Mouse (Mus musculus) C2C12 (cell line): ENCODE measurements around the gene Pmvk. TPM values are rescaled to one million over a fixed set of nuclear protein-coding genes. Genes with fewer than 3 reads are reported as not detected.

Experiments
- H3K27me3 ChIP-seq: one replicate; pipeline ENCODE4 v1.6.1; 2011; ENCODE audit not compliant: control insufficient read depth, insufficient read depth, insufficient read length
- H3K36me3 ChIP-seq: one replicate; pipeline ENCODE4 v1.6.1; 2011; ENCODE audit not compliant: control insufficient read depth, insufficient read depth
- H3K4me3 ChIP-seq: one replicate; pipeline ENCODE4 v1.5.1; 2011; ENCODE audit warnings: mild to moderate bottlenecking, control low read depth; ENCODE audit not compliant: poor library complexity, insufficient read depth, severe bottlenecking
- H3K79me2 ChIP-seq: one replicate; pipeline ENCODE4 v1.6.1; 2011; ENCODE audit not compliant: control insufficient read depth, insufficient read depth
- H3K79me3 ChIP-seq: one replicate; pipeline ENCODE4 v1.6.1; 2011; ENCODE audit warnings: low read depth, control low read depth
- H3ac ChIP-seq: one replicate; pipeline ENCODE3; 2011; ENCODE audit warnings: low read depth; ENCODE audit not compliant: control insufficient read depth, insufficient read length
- CEBPB ChIP-seq: IDR thresholded peaks from one replicate; pipeline ENCODE4 v1.6.1; 2011; ENCODE audit warnings: low read depth, mild to moderate bottlenecking, control low read depth, moderate library complexity
- CTCF ChIP-seq: IDR thresholded peaks from one replicate; pipeline ENCODE4 v1.5.1; 2011; ENCODE audit not compliant: control insufficient read depth, insufficient read depth, insufficient read length
- FOSL1 ChIP-seq: IDR thresholded peaks from one replicate; pipeline ENCODE4 v1.8.0; 2011; ENCODE audit warnings: mild to moderate bottlenecking, low read length; ENCODE audit not compliant: poor library complexity, insufficient read depth, severe bottlenecking
- MAX ChIP-seq: IDR thresholded peaks from one replicate; pipeline ENCODE4 v1.6.1; 2011; ENCODE audit warnings: mild to moderate bottlenecking, control low read depth
- MYOD1 ChIP-seq: IDR thresholded peaks from one replicate; pipeline ENCODE4 v1.6.1; 2011; ENCODE audit warnings: low read depth; ENCODE audit not compliant: control insufficient read depth, insufficient read length
- MYOG ChIP-seq: IDR thresholded peaks from one replicate; pipeline ENCODE4 v1.6.1; 2011; ENCODE audit not compliant: control insufficient read depth, insufficient read length; ENCODE audit errors: extremely low read depth
- USF1 ChIP-seq: IDR thresholded peaks from one replicate; pipeline ENCODE4 v1.6.1; 2011; ENCODE audit warnings: low read depth, mild to moderate bottlenecking, control low read depth, moderate library complexity
- polyA plus RNA-seq: library from polyadenylated mRNA; unstranded; fragments of >200 nt; fragmentation: generic; extraction: Trizol; gene quantifications from one replicate; pipeline ENCODE4 v1.2.1, GENCODE M21; 2012; ENCODE audit warnings: missing spikeins

The Pmvk gene
- polyA plus RNA-seq, 1 experiment: 36.6 TPM

DNA sequence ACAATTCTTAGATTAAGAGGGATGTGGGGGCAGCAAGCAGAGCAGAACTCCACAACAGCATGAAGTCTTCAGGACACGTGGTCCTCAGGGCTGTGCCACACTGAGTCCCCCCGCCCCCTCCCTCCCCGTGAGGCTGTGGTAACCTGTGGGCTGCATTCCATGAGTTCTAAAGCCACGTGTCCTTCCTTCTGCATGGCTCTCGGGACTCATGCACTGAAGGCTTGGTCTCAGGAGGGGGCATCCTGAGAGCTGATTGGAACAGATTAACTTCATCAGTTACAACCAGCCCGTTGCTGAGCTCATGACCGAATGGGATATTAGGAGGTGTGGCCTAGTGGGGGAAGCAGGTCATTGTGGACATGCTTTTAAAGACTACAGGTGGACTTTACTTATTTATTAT, 45.4 kb downstream of the Pmvk start:
- Histone ChIP-seq H3K4me3 (no peak overlapping the region), H3K27me3 (peaks cover 20% of the 10 kb centered on the region), H3K79me2 (no peaks in the 10 kb centered on the region), H3K36me3 (no peaks in the 10 kb centered on the region), H3ac (no peak overlapping the region), H3K79me3 (no peaks in the 10 kb centered on the region)
- TF ChIP-seq USF1 (no peak), MAX (no peak), MYOD1 (no peak), CTCF (no peak), MYOG (no peak), CEBPB (no peak), FOSL1 (no peak)

DNA sequence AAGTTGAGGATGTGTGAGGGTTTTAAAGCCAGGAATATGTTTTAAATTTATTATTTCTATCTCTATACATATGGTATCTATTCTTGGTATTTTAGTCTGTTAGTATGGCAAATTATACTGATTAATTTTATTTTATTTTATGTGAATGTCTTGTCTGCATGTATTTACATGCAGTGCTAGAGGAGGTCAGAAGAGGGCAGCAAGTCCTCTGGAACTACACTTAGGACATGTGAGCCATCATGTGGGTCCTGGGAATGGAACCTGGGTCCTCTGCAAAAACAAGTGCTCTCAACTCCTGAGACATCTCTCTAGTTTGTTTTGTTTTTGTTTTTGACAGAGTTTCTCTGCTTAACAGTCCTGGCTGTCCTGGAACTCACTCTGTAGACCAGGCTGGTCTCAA, 47.1 kb downstream of the Pmvk start:
- Histone ChIP-seq H3K4me3 (no peak overlapping the region), H3K27me3 (peaks cover 33% of the 10 kb centered on the region), H3ac (no peak overlapping the region), H3K79me3 (no peaks in the 10 kb centered on the region), H3K36me3 (no peaks in the 10 kb centered on the region), H3K79me2 (no peaks in the 10 kb centered on the region)
- TF ChIP-seq FOSL1 (no peak), MAX (no peak), CTCF (no peak), MYOG (no peak), MYOD1 (no peak), CEBPB (no peak), USF1 (no peak)

DNA sequence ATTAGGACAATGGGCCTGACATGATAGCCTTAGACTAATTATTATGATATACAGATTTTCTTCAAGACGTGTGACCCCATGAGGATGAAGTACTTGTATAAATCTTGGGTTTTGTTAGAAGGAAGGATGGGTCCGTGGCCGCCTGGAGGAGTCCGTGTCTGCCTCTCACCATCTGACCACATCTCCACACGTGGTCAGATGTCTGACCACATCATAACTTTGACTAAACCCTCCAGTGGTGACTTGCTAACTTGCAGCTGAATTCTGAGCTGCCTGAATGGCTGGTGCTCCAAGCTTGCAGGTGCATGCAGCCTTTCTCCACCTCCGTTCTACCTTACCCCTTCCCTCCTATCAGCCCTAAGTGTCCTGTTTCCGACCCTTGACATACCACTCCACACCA, 48.2 kb downstream of the Pmvk start:
- Histone ChIP-seq H3K27me3 (peaks cover 44% of the 10 kb centered on the region), H3K4me3 (no peak overlapping the region), H3K79me3 (no peaks in the 10 kb centered on the region), H3K79me2 (no peaks in the 10 kb centered on the region), H3ac (no peak overlapping the region), H3K36me3 (no peaks in the 10 kb centered on the region)
- TF ChIP-seq CEBPB (no peak), CTCF (no peak), USF1 (peak; percentile 30), MYOD1 (no peak), FOSL1 (no peak), MYOG (no peak)

DNA sequence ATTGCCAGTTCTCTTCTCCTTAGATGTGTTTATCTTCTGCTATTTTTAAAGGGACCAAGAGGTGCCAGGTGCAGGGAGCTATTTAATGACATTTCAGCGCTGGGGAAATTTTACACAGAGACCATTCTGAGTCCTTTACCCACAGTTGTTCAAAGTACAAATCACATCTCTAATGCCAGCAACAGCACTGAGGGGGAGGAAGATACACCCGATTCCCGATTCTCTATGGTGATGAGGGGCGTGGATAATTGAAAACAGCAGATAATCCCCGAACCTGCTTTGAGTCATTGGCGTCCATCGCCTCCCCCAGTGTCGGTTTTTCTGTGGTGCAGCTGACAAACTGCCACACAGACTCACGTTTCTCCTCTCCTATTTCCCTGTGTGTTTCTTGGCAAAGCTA, 53.7 kb downstream of the Pmvk start:
- H3K4me3 ChIP-seq: no peak overlapping the region
- H3K79me3 ChIP-seq: no peaks in the 10 kb centered on the region
- H3K27me3 ChIP-seq: peaks cover 59% of the 10 kb centered on the region
- H3K79me2 ChIP-seq: no peaks in the 10 kb centered on the region
- no peak overlapping the region for H3ac ChIP-seq
- no peak for TF ChIP-seq FOSL1
- TF ChIP-seq USF1: no peak
- no peak for TF ChIP-seq CTCF
- no peak for TF ChIP-seq MYOG
- no peak for TF ChIP-seq MYOD1
- TF ChIP-seq MAX: no peak
- no peaks in the 10 kb centered on the region for H3K36me3 ChIP-seq

DNA sequence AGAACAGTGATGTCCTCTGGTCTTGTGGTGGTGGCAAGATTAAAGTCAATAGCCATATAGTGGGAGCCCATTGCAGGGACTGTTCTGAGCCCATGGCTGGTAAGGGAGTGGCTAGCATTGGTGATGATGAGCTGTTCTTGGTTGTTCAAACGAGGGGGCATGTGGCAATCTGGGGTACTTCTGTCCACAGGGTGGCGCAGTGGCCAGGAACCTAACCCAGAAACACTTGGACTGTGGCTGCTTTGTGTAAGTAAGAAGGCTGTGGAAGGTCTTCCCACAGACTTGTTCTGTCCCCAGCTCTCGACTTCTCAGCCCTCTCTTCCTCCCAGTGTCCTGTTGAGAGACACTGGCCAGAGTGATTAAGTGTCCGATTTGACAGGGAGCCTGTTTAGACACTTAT, 56.6 kb downstream of the Pmvk start:
- H3K27me3 ChIP-seq: peaks cover 35% of the 10 kb centered on the region
- H3K36me3 ChIP-seq: no peaks in the 10 kb centered on the region
- no peaks in the 10 kb centered on the region for H3K79me2 ChIP-seq
- H3ac ChIP-seq: no peak overlapping the region
- no peaks in the 10 kb centered on the region for H3K79me3 ChIP-seq
- H3K4me3 ChIP-seq: no peak overlapping the region
- TF ChIP-seq MYOG: no peak
- TF ChIP-seq MAX: no peak
- TF ChIP-seq CEBPB: no peak
- peak; percentile 26 for TF ChIP-seq CTCF
- TF ChIP-seq MYOD1: no peak

DNA sequence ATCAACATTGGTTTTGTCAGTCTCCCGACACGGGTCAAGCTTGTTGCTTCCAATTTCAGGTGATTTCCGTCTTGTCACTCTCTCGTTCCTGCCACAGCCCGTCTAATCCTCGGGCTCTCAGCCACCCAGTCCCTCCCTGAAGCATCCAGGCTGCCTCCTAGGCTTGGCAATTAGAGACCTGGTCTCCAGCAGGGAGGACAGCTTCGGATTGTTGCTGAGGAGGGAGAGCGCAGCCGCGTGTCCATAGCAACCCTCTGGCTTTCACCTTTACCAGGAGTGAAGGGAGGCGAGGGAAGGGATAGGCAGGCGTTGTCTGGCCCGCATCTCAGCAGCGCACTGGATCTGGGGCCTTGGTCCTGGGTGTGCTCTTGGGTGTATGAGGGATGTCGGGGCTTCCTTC, 57.1 kb downstream of the Pmvk start:
- TF ChIP-seq USF1: no peak
- no peak for TF ChIP-seq MAX
- no peak for TF ChIP-seq MYOG
- Histone ChIP-seq H3K79me3 (no peaks in the 10 kb centered on the region), H3K27me3 (peaks cover 31% of the 10 kb centered on the region), H3K4me3 (no peak overlapping the region), H3K79me2 (no peaks in the 10 kb centered on the region), H3ac (no peak overlapping the region), H3K36me3 (no peaks in the 10 kb centered on the region)
